Mouse (Mus musculus) E14TG2a.4 (cell line): Measurements from ENCODE around the gene Ndrg4.

Source experiments
- CTCF ChIP-seq: conservative IDR thresholded peaks from 2 replicates; pipeline ENCODE4 v1.5.1; 2014; ENCODE audit warnings: low read length
- POU5F1 ChIP-seq: IDR thresholded peaks from 2 replicates; pipeline ENCODE4 v1.6.1; 2014; ENCODE audit warnings: low read length, borderline replicate concordance

DNA sequence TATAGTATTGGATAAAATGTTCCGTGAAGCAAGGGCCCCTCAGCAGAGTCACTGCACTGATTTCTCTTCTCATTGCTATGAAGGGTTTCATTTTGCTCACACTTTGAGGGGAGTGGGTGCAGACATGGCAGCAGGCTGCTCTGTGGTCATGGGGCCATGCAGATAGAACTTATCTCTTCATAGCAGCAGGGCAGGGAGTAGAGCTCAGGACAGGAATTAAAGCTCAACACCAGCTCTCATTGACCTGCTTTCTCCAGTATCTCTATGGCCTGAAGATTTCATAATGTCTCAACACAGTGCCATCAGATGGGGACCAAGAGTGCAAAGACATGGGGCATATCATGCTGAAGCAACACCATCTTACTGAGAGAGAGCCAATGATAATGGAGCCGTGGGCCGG is 28.5 kb upstream of the Ndrg4 start:
- no peak for TF ChIP-seq CTCF
- TF ChIP-seq POU5F1 = no peak
